Mouse (Mus musculus): ENCODE results near the gene Pkmyt1. TPM values are rescaled to one million over a fixed set of nuclear protein-coding genes. Genes with fewer than 3 reads are reported as not detected.

Pkmyt1 gene
- polyA plus RNA-seq, 1 experiment from 2014 or later: 68.6 TPM

GRCm38 (mm10) chr17:23725477-23725876 is 659 bp upstream of the Pkmyt1 start:
- H3K27me3 ChIP-seq: no peaks in the 10 kb centered on the region

GRCm38 (mm10) chr17:23726758-23727142 is 614 bp downstream of the Pkmyt1 start:
- Histone ChIP-seq H3K27me3 (no peaks in the 10 kb centered on the region), H3K9me3 (no peaks in the 10 kb centered on the region), H3K4me3 (peak overlapping the region; percentile 97), H3K36me3 (no peaks in the 10 kb centered on the region), H3K9ac (peak overlapping the region; percentile 89), H3K4me2 (peak overlapping the region; percentile 71), H3K27ac (peak overlapping the region; percentile 98), H3K4me1 (peaks cover 19% of the 10 kb centered on the region)
- under 1% methylated on average over 20 of the region's 20 CpGs for WGBS
- ATAC-seq (ENCODE audit: borderline replicate concordance, extremely low read depth, low FRiP score, low TSS enrichment): peak; percentile 94

More at GRCm38 (mm10) chr17:23725477-23725876, 659 bp upstream of the Pkmyt1 start:
- Histone ChIP-seq H3K9me3 (no peaks in the 10 kb centered on the region), H3K36me3 (no peaks in the 10 kb centered on the region), H3K27ac (peak overlapping the region; percentile 77), H3K4me1 (peaks cover 19% of the 10 kb centered on the region), H3K4me3 (peak overlapping the region; percentile 97), H3K4me2 (peak overlapping the region; percentile 71), H3K9ac (0 out of 2 replicates have a peak overlapping the region, but pooled peaks have one; percentile 46)
- 45% methylated on average over 4 of the region's 4 CpGs for WGBS
- no peak for ATAC-seq (ENCODE audit: borderline replicate concordance, extremely low read depth, low FRiP score, low TSS enrichment)

- H3K4me3 ChIP-seq: no peak overlapping the region
- 42% methylated on average over 1 of the region's 1 CpGs for WGBS
These were observed 4.3 kb downstream of the Pkmyt1 start for GRCm38 (mm10) chr17:23730441-23730840.

GRCm38 (mm10) chr17:23734341-23734740 is 8.2 kb downstream of the Pkmyt1 start:
- H3K4me3 ChIP-seq: no peak overlapping the region
- no peak overlapping the region for H3K9ac ChIP-seq
- H3K4me2 ChIP-seq: no peak overlapping the region
- WGBS: 47% methylated on average over 1 of the region's 1 CpGs
- peak overlapping the region; percentile 15; the same call in 1 of the 2 replicates for H3K27ac ChIP-seq
- peak; percentile 24; the same call in 1 of the 2 replicates for ATAC-seq (ENCODE audit: borderline replicate concordance, extremely low read depth, low FRiP score, low TSS enrichment)
- H3K36me3 ChIP-seq: peaks cover 24% of the 10 kb centered on the region
- no peaks in the 10 kb centered on the region for H3K9me3 ChIP-seq
- peaks cover 35% of the 10 kb centered on the region for H3K4me1 ChIP-seq
- H3K27me3 ChIP-seq: no peaks in the 10 kb centered on the region

More at GRCm38 (mm10) chr17:23730441-23730840, 4.3 kb downstream of the Pkmyt1 start:
- H3K9me3 ChIP-seq: no peaks in the 10 kb centered on the region
- H3K4me2 ChIP-seq: no peak overlapping the region
- H3K36me3 ChIP-seq: peaks cover 8% of the 10 kb centered on the region; the same call in 1 of the 2 replicates
- H3K27me3 ChIP-seq: no peaks in the 10 kb centered on the region
- ATAC-seq (ENCODE audit: borderline replicate concordance, extremely low read depth, low FRiP score, low TSS enrichment): no peak
- H3K27ac ChIP-seq: no peak overlapping the region
- no peak overlapping the region for H3K9ac ChIP-seq
- H3K4me1 ChIP-seq: peaks cover 34% of the 10 kb centered on the region

- H3K9me3 ChIP-seq: no peaks in the 10 kb centered on the region
- H3K4me2 ChIP-seq: peak overlapping the region; percentile 96
- WGBS: 61% methylated on average over 15 of the region's 15 CpGs
- peaks cover 24% of the 10 kb centered on the region for H3K27me3 ChIP-seq
- H3K4me1 ChIP-seq: peaks cover 46% of the 10 kb centered on the region
- peak overlapping the region; percentile 66; the same call in 1 of the 2 replicates for H3K4me3 ChIP-seq
- peaks cover 24% of the 10 kb centered on the region for H3K36me3 ChIP-seq
- peak overlapping the region; percentile 70; the same call in 1 of the 2 replicates for H3K9ac ChIP-seq
- no peak for ATAC-seq (ENCODE audit: borderline replicate concordance, extremely low read depth, low FRiP score, low TSS enrichment)
- H3K27ac ChIP-seq: peak overlapping the region; percentile 73; the same call in 1 of the 2 replicates
These were observed 11.6 kb downstream of the Pkmyt1 start for GRCm38 (mm10) chr17:23737493-23738445.

GRCm38 (mm10) chr17:23738836-23739201 is 12.7 kb downstream of the Pkmyt1 start:
- peak overlapping the region; percentile 70 for H3K9ac ChIP-seq
- peaks cover 34% of the 10 kb centered on the region for H3K27me3 ChIP-seq
- H3K4me1 ChIP-seq: peaks cover 41% of the 10 kb centered on the region
- H3K4me2 ChIP-seq: peak overlapping the region; percentile 96
- WGBS: 29% methylated on average over 2 of the region's 2 CpGs
- peaks cover 24% of the 10 kb centered on the region for H3K36me3 ChIP-seq
- H3K4me3 ChIP-seq: peak overlapping the region; percentile 66
- ATAC-seq (ENCODE audit: borderline replicate concordance, extremely low read depth, low FRiP score, low TSS enrichment): no peak
- peak overlapping the region; percentile 73 for H3K27ac ChIP-seq
- no peaks in the 10 kb centered on the region for H3K9me3 ChIP-seq

- Histone ChIP-seq H3K4me3 (peak overlapping the region; percentile 66), H3K4me1 (peaks cover 37% of the 10 kb centered on the region), H3K36me3 (peaks cover 24% of the 10 kb centered on the region), H3K9me3 (no peaks in the 10 kb centered on the region), H3K9ac (peak overlapping the region; percentile 70), H3K4me2 (peak overlapping the region; percentile 96), H3K27ac (peak overlapping the region; percentile 73), H3K27me3 (peaks cover 41% of the 10 kb centered on the region)
- WGBS: 1% methylated on average over 48 of the region's 48 CpGs
- ATAC-seq (ENCODE audit: borderline replicate concordance, extremely low read depth, low FRiP score, low TSS enrichment): peak; percentile 44
These were observed 13.3 kb downstream of the Pkmyt1 start for GRCm38 (mm10) chr17:23739202-23740135.

GRCm38 (mm10) chr17:23740136-23740584 is 14.0 kb downstream of the Pkmyt1 start:
- H3K36me3 ChIP-seq: peaks cover 19% of the 10 kb centered on the region
- peak overlapping the region; percentile 96 for H3K4me2 ChIP-seq
- H3K9me3 ChIP-seq: no peaks in the 10 kb centered on the region
- H3K4me1 ChIP-seq: peaks cover 44% of the 10 kb centered on the region
- ATAC-seq (ENCODE audit: borderline replicate concordance, extremely low read depth, low FRiP score, low TSS enrichment): peak; percentile 85
- peak overlapping the region; percentile 73 for H3K27ac ChIP-seq
- H3K4me3 ChIP-seq: peak overlapping the region; percentile 66
- H3K9ac ChIP-seq: peak overlapping the region; percentile 70
- WGBS: under 1% methylated on average over 40 of the region's 46 CpGs
- H3K27me3 ChIP-seq: peaks cover 48% of the 10 kb centered on the region

GRCm38 (mm10) chr17:23740598-23741021 is 14.5 kb downstream of the Pkmyt1 start, which contains the start of gene Paqr4:
Paqr4 (minus strand) TSS chr17:23740867.
- H3K27me3 ChIP-seq: peaks cover 52% of the 10 kb centered on the region
- peak within 1 kb of the TSS; percentile 96 for H3K4me2 ChIP-seq
- H3K4me1 ChIP-seq: peaks cover 48% of the 10 kb centered on the region
- H3K9me3 ChIP-seq: no peaks in the 10 kb centered on the region
- 5% methylated on average over 13 of the region's 13 CpGs for WGBS
- H3K4me3 ChIP-seq: peak within 1 kb of the TSS; percentile 66
- H3K27ac ChIP-seq: peak within 1 kb of the TSS; percentile 73
- peaks cover 14% of the 10 kb centered on the region for H3K36me3 ChIP-seq
- ATAC-seq (ENCODE audit: borderline replicate concordance, extremely low read depth, low FRiP score, low TSS enrichment): peak; percentile 1; the same call in 1 of the 2 replicates
- peak within 1 kb of the TSS; percentile 70 for H3K9ac ChIP-seq

GRCm38 (mm10) chr17:23741359-23742209 is 15.4 kb downstream of the Pkmyt1 start:
- H3K27me3 ChIP-seq: peaks cover 62% of the 10 kb centered on the region
- H3K4me3 ChIP-seq: no peak overlapping the region
- no peaks in the 10 kb centered on the region for H3K9me3 ChIP-seq
- H3K4me2 ChIP-seq: peak overlapping the region; percentile 30; the same call in 1 of the 2 replicates
- peaks cover 56% of the 10 kb centered on the region for H3K4me1 ChIP-seq
- peaks cover 7% of the 10 kb centered on the region; the same call in 1 of the 2 replicates for H3K36me3 ChIP-seq
- H3K27ac ChIP-seq: no peak overlapping the region
- H3K9ac ChIP-seq: no peak overlapping the region
- ATAC-seq (ENCODE audit: borderline replicate concordance, extremely low read depth, low FRiP score, low TSS enrichment): no peak
- 44% methylated on average over 38 of the region's 38 CpGs for WGBS
